Mouse (Mus musculus) megakaryocyte, embryonic 14.5 days (primary cell): ENCODE measurements around the gene D630045J12Rik.

Source experiments
- FLI1 ChIP-seq: IDR thresholded peaks from 2 replicates; pipeline ENCODE4 v1.6.1; 2012; ENCODE audit warnings: low read length, inconsistent platforms, mixed read lengths
- GATA1 ChIP-seq: IDR thresholded peaks from 3 replicates; pipeline ENCODE4 v1.6.1; 2012; ENCODE audit warnings: mixed read lengths, low read length, inconsistent platforms, borderline replicate concordance

- TF ChIP-seq GATA1: no peak
- no peak for TF ChIP-seq FLI1
These were observed 52.3 kb downstream of the D630045J12Rik start for GRCm38 (mm10) chr6:38201495-38201894.
